Comparison of ENCODE assay signal across 11 mouse cellular contexts in the genomic region with DNA sequence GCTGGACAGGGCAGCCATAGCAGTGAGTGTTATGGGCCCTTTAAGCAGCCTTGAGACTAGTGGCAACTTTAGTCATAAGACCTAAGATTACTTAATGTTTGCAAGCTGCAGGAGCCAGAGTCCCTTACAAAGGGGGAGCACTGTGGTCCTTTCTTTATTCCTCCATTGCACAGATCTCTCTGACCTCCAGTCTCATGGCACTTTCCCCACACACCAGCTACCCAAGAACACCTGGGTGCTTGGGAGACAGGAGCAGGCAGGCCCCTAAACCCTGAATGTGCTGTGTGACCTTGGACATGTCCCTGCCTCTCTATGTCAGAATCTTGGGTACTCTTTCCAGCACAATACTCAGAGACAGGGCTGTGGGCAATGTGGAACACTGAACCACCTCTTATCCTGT.
DNase-seq lines count a peak whose midpoint lies in the region; ATAC-seq and TF ChIP-seq lines count a peak whose summit lies in the region.
"Had no signal": no experiment of that assay in that cellular context is flagged by ENCODE, and none has a peak within 500 bp of the region (broad histone marks: within the 10 kb centered on the region; RNA-seq: fewer than 3 reads in every experiment).

No protein-coding gene starts in this region.

- no peak for ATAC-seq in heart, embryonic 13.5 days (ENCODE audit: extremely low read depth, insufficient number of reproducible peaks, low FRiP score, low TSS enrichment)
- ATAC-seq in hindbrain, embryonic 15.5 days (ENCODE audit: low FRiP score, low read depth), result no peak
- ATAC-seq: forebrain, embryonic 15.5 days had no signal

- H3K4me3 ChIP-seq in heart, embryonic 13.5 days, result no peak overlapping the region
- peak overlapping the region; percentile 68 for H3K4me3 ChIP-seq in kidney, adult 2 months (ENCODE audit: insufficient read depth, low read depth, low read length)
- no peak overlapping the region for H3K4me3 ChIP-seq in hindbrain, embryonic 15.5 days

- H3K36me3 ChIP-seq in heart, embryonic 13.5 days, result no peaks in the 10 kb centered on the region
- no peaks in the 10 kb centered on the region for H3K36me3 ChIP-seq in kidney, adult 2 months (ENCODE audit: control insufficient read depth, insufficient read depth, low read length)
- H3K36me3 ChIP-seq in hindbrain, embryonic 15.5 days, result no peaks in the 10 kb centered on the region
- H3K36me3 ChIP-seq: forebrain, embryonic 15.5 days; G1E had no signal

- peak overlapping the region; percentile 98; the same call in 1 of the 2 replicates for H3K4me2 ChIP-seq in heart, embryonic 13.5 days
- peak overlapping the region; percentile 95 for H3K4me2 ChIP-seq in hindbrain, embryonic 15.5 days

- no peak for DNase-seq in heart, adult 11 months
- DNase-seq in kidney, adult 2 months, result no peak
- DNase-seq in kidney, postnatal 4 days, result no peak
- DNase-seq in NIH3T3 (ENCODE audit: low read depth), result peak; percentile 25
- DNase-seq in frontal cortex, adult 2 months (ENCODE audit: extremely low spot score in 1 of 2, low spot score in 1 of 2), result no peak
- DNase-seq: cerebellum, adult 18-20 months; heart, postnatal 4 days had no signal

- no peak overlapping the region for H3K9ac ChIP-seq in heart, embryonic 13.5 days
- no peak overlapping the region for H3K9ac ChIP-seq in hindbrain, embryonic 15.5 days
- H3K9ac ChIP-seq: forebrain, embryonic 15.5 days had no signal

- no peak for TF ChIP-seq CTCF in kidney, adult 2 months (conservative IDR thresholded peaks at IDR 0.05; ENCODE audit: insufficient read depth, insufficient read length, low read depth, low read length)

- peaks cover 59% of the 10 kb centered on the region for H3K4me1 ChIP-seq in heart, embryonic 13.5 days
- peaks cover 40% of the 10 kb centered on the region; the same call in 1 of the 2 replicates for H3K4me1 ChIP-seq in kidney, adult 2 months (ENCODE audit: control insufficient read depth, insufficient read depth, low read length)
- H3K4me1 ChIP-seq in hindbrain, embryonic 15.5 days (replicated peaks), result peaks cover 50% of the 10 kb centered on the region

- no peak for TF ChIP-seq POLR2A in kidney, adult 2 months (IDR thresholded peaks at IDR 0.05; ENCODE audit: low read depth, low read length)

- H3K27me3 ChIP-seq in heart, embryonic 13.5 days (replicated peaks), result peaks cover 6% of the 10 kb centered on the region; the same call in 1 of the 2 replicates
- H3K27me3 ChIP-seq in kidney, adult 2 months (replicated peaks; ENCODE audit: control insufficient read depth, insufficient read depth, low read length), result no peaks in the 10 kb centered on the region
- H3K27me3 ChIP-seq in hindbrain, embryonic 15.5 days, result no peaks in the 10 kb centered on the region
- H3K27me3 ChIP-seq: forebrain, embryonic 15.5 days had no signal

- H3K27ac ChIP-seq in heart, embryonic 13.5 days (replicated peaks), result no peak overlapping the region
- H3K27ac ChIP-seq in kidney, adult 2 months (ENCODE audit: insufficient read depth, low read depth, low read length), result peak overlapping the region; percentile 83
- no peak overlapping the region for H3K27ac ChIP-seq in hindbrain, embryonic 15.5 days (replicated peaks)
- H3K27ac ChIP-seq: forebrain, embryonic 15.5 days had no signal

- no peaks in the 10 kb centered on the region for H3K9me3 ChIP-seq in heart, embryonic 13.5 days
- H3K9me3 ChIP-seq in hindbrain, embryonic 15.5 days, result no peaks in the 10 kb centered on the region
- H3K9me3 ChIP-seq: forebrain, embryonic 15.5 days; G1E had no signal
